Mouse (Mus musculus) c-Kit-positive CD71-positive TER-119-negative erythroid progenitor cells, embryonic 14.5 days (primary cell): ENCODE measurements around the gene Nos1ap.
A peak's percentile ranks its signal among the peaks of the same experiment; 100 is the strongest.

ENCODE experiments used
- DNase-seq: peaks from one replicate; pipeline ENCODE4 v3.0.0-alpha.2; 2013; ENCODE audit warnings: low read depth

The Nos1ap gene

DNA sequence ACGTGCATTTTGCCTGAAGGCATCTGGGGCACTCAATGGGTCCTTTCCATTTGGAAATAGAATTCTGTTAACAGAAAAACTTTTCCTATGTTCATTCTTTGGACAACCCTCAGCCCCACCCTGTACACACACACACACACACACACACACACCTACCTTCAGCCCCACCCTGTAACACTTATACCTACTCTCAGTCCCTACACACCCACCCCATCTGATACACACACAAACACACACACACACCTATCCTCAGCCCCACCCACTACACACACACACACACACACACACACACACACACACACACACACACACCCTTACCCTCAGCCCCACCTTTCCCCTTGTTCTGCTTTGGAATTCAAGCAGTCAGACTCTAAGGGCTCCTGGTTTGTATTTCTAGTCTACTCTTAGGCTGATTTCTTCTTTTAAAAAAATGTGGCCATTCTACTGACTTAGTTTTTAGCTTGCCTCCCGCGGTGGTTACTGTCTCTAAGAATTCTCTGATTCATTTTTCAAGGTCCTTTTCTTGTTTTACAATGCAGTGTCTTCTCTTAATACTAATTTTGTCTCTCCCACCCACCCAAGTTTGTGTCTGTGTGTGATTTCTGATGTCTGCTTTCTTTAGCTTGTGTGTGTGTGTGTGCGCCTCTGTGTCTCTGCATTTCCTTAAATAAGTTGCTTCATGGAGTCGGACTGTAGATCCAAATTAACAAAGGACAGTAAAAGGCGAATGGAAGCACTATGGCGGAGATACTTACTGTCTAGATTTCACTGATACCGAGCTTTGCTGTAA lies 179.1 kb downstream of the Nos1ap start:
- no peak for DNase-seq

- no peak for DNase-seq
Measured at GRCm38 (mm10) chr1:170409091-170409490, 180.6 kb downstream of the Nos1ap start.

GRCm38 (mm10) chr1:170406921-170407320 lies 182.7 kb downstream of the Nos1ap start:
- no peak for DNase-seq

DNA sequence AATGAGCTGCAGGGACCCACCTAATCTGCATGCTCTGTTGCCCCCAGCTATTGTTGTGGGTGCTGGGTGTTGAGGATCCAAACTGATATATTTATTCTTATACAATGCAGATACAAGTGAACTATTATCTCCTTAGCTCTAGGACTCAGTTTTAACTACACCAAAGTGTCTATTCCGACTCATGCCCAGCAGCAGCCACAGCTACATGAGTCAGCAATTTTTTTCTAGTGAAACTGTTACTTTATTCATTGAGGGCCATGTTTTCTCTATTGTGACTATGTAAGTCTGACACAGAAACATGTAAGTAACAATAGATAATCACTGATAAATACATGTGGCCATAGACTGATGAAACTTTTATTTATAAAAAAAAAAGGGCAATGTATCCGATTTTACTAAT lies 184.5 kb downstream of the Nos1ap start:
- DNase-seq: peak; percentile 2

GRCm38 (mm10) chr1:170402682-170403081 lies 187.0 kb downstream of the Nos1ap start:
- DNase-seq: no peak

DNA sequence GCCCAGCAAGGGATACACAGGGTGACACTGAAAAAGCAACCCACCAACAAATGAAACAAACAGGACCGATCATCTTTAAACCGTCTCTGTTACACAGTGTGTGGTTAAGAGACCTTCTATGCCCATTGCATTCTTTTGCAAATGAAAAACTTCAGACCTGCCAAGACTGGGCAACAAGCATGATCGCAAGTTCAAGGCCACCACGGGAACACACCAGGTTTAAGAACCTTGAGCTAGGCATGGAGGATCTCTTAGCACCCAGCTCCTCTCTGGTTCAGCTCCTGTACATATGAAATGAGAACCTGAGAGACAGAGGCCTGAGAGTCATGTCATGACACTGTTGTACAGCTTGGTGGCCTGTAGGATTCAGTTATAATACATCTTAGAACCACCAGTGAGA lies 190.8 kb downstream of the Nos1ap start:
- DNase-seq: no peak

GRCm38 (mm10) chr1:170395101-170395500 lies 194.6 kb downstream of the Nos1ap start:
- no peak for DNase-seq

- no peak for DNase-seq
Measured at GRCm38 (mm10) chr1:170394641-170395040, 195.0 kb downstream of the Nos1ap start.

GRCm38 (mm10) chr1:170392771-170393728 lies 196.6 kb downstream of the Nos1ap start:
- no peak for DNase-seq

GRCm38 (mm10) chr1:170387180-170387912 lies 202.3 kb downstream of the Nos1ap start:
- DNase-seq: no peak

DNA sequence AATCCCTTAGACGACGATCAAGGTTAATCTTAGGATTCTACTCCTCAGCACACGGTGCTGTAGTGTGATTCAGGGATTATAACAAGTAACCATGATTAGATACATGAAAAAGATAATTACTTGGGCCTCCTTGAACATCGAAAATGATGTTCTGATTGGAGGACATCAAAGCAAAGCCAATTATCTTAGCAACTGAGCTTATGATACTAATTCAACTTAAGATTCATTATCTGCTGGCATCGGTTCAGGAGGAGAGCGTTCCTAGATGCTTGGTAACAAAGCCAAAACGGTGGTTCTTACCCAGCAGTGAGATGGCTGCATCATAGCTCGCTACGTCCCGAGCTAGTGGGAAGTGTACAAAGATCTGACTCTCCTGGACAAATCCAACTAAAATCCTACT lies 204.2 kb downstream of the Nos1ap start:
- no peak for DNase-seq

DNA sequence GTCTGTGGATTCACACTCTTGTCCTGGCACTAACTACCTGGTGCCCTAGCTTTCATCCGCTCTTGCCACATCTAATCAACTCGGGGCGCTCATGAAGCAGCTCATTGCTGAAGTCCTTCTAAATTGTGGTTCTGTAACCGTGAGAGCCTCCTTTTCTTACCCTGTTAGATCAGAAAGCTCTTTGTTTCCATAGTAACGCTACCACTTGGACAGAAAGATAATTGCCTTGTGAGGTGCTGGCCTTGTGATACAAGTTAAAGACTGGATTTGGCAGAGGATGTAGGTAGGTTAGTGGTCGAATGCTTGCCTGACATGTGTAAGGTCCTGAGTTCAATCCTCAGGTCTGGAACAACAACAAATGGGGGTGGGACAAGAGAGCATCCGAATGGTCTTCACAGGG lies 206.1 kb downstream of the Nos1ap start:
- DNase-seq: no peak

DNA sequence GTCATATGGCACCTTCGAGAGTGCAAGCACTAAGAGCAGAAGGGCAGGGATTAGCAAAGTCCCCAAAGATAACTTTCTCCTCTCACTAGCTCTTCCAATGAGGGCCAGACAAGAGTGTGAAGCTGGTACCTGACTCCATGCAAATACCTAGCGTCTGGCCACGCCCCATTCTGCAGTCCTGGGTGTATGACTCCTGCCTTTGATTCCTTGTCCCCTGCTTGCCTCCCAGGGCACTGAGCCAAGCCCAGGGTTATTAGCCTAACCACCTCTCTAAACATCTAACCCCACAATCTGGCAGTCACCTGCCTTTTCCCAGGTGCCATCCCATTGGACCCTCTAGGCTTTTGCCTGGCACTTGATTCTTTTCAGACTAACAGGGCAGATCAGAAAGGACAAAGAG lies 208.2 kb downstream of the Nos1ap start:
- no peak for DNase-seq

DNA sequence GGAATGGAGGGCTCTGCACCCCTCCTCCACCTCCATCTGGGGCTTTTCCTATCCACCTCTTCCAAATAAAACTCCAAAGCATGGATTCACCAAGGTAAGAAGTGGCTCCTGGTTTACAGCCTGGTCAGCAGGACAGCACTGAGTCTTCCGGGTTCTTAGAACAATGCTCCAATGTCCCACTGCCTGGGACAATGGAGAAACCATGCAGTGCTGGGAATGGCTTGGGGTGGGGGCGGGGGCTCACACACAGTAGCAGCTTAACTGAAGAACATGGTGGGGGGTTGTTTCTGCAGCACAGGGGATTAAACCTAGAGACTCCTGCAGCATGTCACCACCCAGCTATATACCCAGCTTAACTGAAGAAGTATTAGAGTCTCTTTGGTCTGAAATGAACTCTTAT lies 209.2 kb downstream of the Nos1ap start:
- no peak for DNase-seq

DNA sequence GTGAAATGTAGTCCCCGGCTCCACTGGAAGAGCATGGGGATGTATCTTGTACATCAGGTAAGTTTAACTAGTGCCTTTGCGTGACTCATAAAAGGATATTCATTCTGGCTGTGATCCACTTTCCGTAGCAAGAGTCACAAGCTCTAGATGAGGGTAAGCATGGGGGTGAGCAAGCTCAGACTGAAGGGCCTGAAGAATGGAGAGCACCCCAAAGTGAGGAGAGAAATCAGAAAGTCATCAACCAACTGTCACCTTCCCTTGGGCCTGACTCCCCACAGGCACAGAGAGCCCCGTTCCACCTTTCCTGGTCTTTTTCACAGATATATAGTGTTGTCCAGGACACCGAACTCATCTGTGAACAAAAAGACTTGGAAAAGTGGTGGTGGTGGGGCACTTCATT lies 213.9 kb downstream of the Nos1ap start:
- DNase-seq: no peak

- DNase-seq: no peak
Measured at GRCm38 (mm10) chr1:170373750-170374149, 215.9 kb downstream of the Nos1ap start.

DNA sequence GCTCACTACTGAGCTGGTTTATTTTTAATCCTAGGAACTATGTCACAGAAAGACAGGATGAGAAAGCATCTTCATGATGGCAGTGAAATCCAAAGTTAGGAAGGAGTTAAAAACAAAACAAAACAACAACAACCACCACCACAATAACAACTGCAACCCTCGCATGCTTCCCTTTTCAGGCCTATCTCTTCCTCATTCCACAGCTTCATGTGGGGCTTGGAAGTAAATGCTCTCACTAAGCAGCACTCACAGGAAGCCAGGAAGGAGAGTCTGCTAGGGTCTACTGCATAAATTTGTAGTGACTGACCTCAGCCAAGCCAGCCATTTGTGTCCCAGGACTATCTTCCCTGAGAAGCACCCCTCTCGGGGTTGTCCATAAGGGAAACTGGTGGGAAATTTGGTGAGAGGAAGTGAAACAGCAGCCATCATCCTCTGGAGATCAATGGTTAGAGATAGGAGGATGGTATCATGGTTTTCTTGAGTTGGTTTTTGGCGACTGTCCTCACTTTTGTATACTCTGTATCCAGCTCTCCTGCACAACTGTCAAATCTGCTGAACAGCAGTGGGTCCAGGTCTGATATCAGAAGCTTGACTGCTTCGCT lies 218.4 kb downstream of the Nos1ap start:
- DNase-seq: no peak

GRCm38 (mm10) chr1:170368864-170369263 lies 220.8 kb downstream of the Nos1ap start:
- no peak for DNase-seq

GRCm38 (mm10) chr1:170366981-170367700 lies 222.5 kb downstream of the Nos1ap start:
- DNase-seq: no peak

- no peak for DNase-seq
Measured at GRCm38 (mm10) chr1:170363746-170364145, 225.9 kb downstream of the Nos1ap start.

DNA sequence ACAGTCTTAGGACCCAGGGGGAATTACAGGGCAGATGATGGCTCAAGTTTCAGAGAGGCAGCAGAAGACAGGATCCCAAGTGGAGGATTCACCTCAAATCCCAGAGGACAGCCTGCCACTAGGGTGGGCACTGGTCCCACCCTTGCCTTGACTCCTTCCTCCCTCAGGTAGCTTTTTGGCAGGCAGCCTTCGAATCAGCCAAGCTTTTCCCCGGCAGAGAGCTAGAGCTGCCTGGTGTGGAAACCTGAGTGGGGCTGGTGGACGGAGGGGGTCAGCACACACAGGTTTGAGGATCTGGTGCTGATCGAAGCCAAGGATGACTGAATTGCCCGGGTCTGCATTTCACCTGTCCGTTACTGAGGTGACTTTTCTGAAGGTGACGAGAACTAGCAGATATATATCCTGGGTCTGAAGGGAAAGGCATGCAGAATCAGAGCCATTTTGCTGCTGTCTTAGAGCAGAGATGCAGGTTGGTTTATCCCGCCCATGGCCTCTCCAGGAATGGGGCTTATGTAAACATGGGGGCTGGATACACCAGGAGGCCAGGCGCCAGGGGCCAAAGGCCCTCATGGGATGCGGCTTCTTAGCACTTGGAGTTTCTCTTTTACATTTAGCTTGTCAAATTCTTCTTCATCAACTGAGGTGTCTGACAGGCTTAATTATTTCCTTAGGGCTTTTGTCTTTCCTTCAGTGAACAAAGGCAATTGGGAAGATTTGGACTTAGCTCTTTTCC lies 229.3 kb downstream of the Nos1ap start:
- no peak for DNase-seq
